Mouse (Mus musculus): ENCODE measurements around the gene Adam26b. TPM values are rescaled to one million over a fixed set of nuclear protein-coding genes. Genes with fewer than 3 reads are reported as not detected.
"Not testable (repeated sequence)": the region's sequence is repeated elsewhere in the genome, so short reads cannot be mapped to it uniquely, and the experiment has no call there.

The Adam26b gene
- total RNA-seq (2012; rRNA removed): not detected in 2 replicates
- not detected for polyA plus RNA-seq (2012; ENCODE audit: insufficient read depth in 1 of 2, insufficient read length in 2 of 2, low read depth in 1 of 2, low replicate concordance in 2 of 2, missing spikeins in 1 of 2)

DNA sequence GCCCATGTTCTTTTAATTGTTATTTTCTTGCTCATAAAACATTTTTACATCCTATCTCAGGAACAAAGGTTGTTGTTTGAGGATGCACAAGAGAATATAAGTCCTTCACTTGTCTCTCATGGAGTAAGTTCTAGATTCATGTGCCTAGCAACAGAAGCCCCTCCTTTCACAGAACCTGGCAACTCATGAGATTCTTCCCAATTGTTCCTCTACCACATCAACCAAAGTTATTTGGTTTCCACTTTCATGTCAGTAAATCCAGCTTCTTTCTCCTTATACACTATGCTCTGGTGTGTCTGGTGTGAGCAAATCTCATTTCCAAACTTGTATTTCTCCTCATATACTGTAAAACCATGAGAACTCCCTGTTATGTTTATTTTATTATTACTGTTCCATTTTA, at the start of gene Adam26b:
Gene Adam26b (minus strand): TSS at position 101 of the 400 bp plus-strand sequence.
- H3K4me1 ChIP-seq (ENCODE audit: control insufficient read depth in 1 of 2, insufficient read depth in 2 of 2, low read length in 2 of 2); H3K9ac ChIP-seq (ENCODE audit: control insufficient read depth, low read depth, low read length, poor library complexity, severe bottlenecking); DNase-seq (ENCODE audit: low read depth, low spot score); H3K27me3 ChIP-seq (ENCODE audit: control insufficient read depth in 1 of 2, insufficient read depth in 2 of 2, low read length in 2 of 2); H3K9me3 ChIP-seq (replicated peaks; ENCODE audit: insufficient read depth, low read length); H3K27ac ChIP-seq (ENCODE audit: control insufficient read depth, low read depth, low read length); H3K36me3 ChIP-seq (ENCODE audit: control insufficient read depth in 1 of 2, insufficient read depth in 2 of 2, low read length in 2 of 2); H3K79me2 ChIP-seq (ENCODE audit: control insufficient read depth, insufficient read depth, low read length, poor library complexity); H3K4me3 ChIP-seq (ENCODE audit: control insufficient read depth in 1 of 2, insufficient read depth in 1 of 2, low read depth in 2 of 2, low read length in 2 of 2): not testable (repeated sequence)

DNA sequence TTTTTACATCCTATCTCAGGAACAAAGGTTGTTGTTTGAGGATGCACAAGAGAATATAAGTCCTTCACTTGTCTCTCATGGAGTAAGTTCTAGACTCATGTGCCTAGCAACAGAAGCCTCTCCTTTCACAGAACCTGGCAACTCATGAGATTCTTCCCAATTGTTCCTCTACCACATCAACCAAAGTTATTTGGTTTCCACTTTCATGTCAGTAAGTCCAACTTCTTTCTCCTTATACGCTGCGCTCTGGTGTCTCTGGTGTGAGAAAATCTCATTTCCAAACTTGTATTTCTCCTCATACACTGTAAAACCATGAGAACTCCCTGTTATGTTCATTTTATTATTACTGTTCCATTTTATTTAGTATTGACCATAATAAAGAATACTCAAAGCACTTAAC, 48.7 kb upstream of the Adam26b start, which contains the start of gene Adam26a:
Gene Adam26a (minus strand): TSS at position 101 of the 400 bp plus-strand sequence.
- DNase-seq (ENCODE audit: low read depth, low spot score); H3K4me1 ChIP-seq (ENCODE audit: control insufficient read depth in 1 of 2, insufficient read depth in 2 of 2, low read length in 2 of 2); H3K9ac ChIP-seq (ENCODE audit: control insufficient read depth, low read depth, low read length, poor library complexity, severe bottlenecking); H3K79me2 ChIP-seq (ENCODE audit: control insufficient read depth, insufficient read depth, low read length, poor library complexity); H3K27me3 ChIP-seq (ENCODE audit: control insufficient read depth in 1 of 2, insufficient read depth in 2 of 2, low read length in 2 of 2); H3K4me3 ChIP-seq (ENCODE audit: control insufficient read depth in 1 of 2, insufficient read depth in 1 of 2, low read depth in 2 of 2, low read length in 2 of 2); H3K36me3 ChIP-seq (ENCODE audit: control insufficient read depth in 1 of 2, insufficient read depth in 2 of 2, low read length in 2 of 2); H3K9me3 ChIP-seq (replicated peaks; ENCODE audit: insufficient read depth, low read length); H3K27ac ChIP-seq (ENCODE audit: control insufficient read depth, low read depth, low read length): not testable (repeated sequence)

Other genes with a start within 250 kb of the Adam26b start
- not detected in 2 replicates for gene Zfp42, start 221.1 kb downstream of the Adam26b start, total RNA-seq (2012; rRNA removed)
- not detected for gene Zfp42, start 221.1 kb downstream of the Adam26b start, polyA plus RNA-seq (2012; ENCODE audit: insufficient read depth in 1 of 2, insufficient read length in 2 of 2, low read depth in 1 of 2, low replicate concordance in 2 of 2, missing spikeins in 1 of 2)
- gene Adam26a, start 48.6 kb upstream of the Adam26b start, total RNA-seq (2012; rRNA removed): not detected in 2 replicates
- gene Adam26a, start 48.6 kb upstream of the Adam26b start, polyA plus RNA-seq (2012; ENCODE audit: insufficient read depth in 1 of 2, insufficient read length in 2 of 2, low read depth in 1 of 2, low replicate concordance in 2 of 2, missing spikeins in 1 of 2): not detected
- gene Gm5346, start 99.2 kb upstream of the Adam26b start, total RNA-seq (2012; rRNA removed): not detected in 2 replicates
- not detected for gene Gm5346, start 99.2 kb upstream of the Adam26b start, polyA plus RNA-seq (2012; ENCODE audit: insufficient read depth in 1 of 2, insufficient read length in 2 of 2, low read depth in 1 of 2, low replicate concordance in 2 of 2, missing spikeins in 1 of 2)
- gene Adam34, start 181.9 kb upstream of the Adam26b start, total RNA-seq (2012; rRNA removed): not detected in 2 replicates
- gene Adam34, start 181.9 kb upstream of the Adam26b start, polyA plus RNA-seq (2012; ENCODE audit: insufficient read depth in 1 of 2, insufficient read length in 2 of 2, low read depth in 1 of 2, low replicate concordance in 2 of 2, missing spikeins in 1 of 2): not detected

Measured in MEL (cell line).